Mouse (Mus musculus): ENCODE measurements at regions not wholly inside any gene's neighbourhood (a gene's known extent, or its start where the extent isn't known, plus 50 kb on each side); places are given as distances from the start of the nearest gene placed in this dataset.

- TF ChIP-seq CTCF (IDR thresholded peaks at IDR 0.05; ENCODE audit: insufficient read depth, low read length) (no peak), POLR2A (IDR thresholded peaks at IDR 0.05; ENCODE audit: borderline replicate concordance, extremely low read depth, low read depth, low read length) (no peak)
Observed at GRCm38 (mm10) chr6:31043919-31044318, 85.0 kb upstream of the Klf14 start.

Data from lung, adult 2 months (tissue).